Mouse (Mus musculus) thymus, adult 2 months (tissue): Measurements from ENCODE around the gene Nrg4.

ENCODE experiments used
- CTCF ChIP-seq: fragments of 200-500 bp; IDR thresholded peaks from 2 replicates; pipeline ENCODE4 v1.5.1; 2012; ENCODE audit warnings: mild to moderate bottlenecking, control low read depth, low read length, moderate library complexity, borderline replicate concordance; ENCODE audit not compliant: control insufficient read depth, poor library complexity, insufficient read depth; ENCODE audit errors: extremely low read depth
- POLR2A ChIP-seq: fragments of 200-500 bp; IDR thresholded peaks from 2 replicates; pipeline ENCODE4 v1.6.1; 2012; ENCODE audit warnings: mild to moderate bottlenecking, low read length, control low read depth, moderate library complexity; ENCODE audit not compliant: control insufficient read depth, poor library complexity, insufficient read depth; ENCODE audit errors: extremely low read depth

DNA sequence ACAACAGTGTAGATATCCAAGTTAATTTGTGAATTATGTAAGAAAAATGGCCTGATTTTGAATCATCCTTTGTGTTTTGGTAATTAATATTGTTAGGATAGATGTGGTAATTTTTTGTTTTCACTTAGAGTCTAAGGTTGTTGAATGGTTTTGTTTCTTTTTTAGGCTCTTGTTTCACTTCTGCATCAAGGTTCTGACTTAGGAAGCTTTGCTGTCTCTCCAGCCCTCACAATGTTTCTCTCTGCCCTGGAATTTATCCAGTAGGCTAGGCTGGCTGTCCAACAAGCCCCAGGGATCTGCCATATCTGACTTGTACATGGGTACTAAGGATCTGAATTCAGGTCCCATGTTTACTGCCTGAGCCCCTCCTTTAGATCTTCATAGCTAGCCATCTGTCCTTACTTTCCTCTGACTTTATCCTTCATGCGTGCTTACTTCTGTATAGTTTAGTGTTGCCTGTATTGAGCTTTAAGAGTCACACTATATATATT lies 154.4 kb downstream of the Nrg4 start:
- TF ChIP-seq POLR2A (no peak), CTCF (no peak)
